Comparison of ENCODE assay signal across 33 mouse cellular contexts in the genomic region with DNA sequence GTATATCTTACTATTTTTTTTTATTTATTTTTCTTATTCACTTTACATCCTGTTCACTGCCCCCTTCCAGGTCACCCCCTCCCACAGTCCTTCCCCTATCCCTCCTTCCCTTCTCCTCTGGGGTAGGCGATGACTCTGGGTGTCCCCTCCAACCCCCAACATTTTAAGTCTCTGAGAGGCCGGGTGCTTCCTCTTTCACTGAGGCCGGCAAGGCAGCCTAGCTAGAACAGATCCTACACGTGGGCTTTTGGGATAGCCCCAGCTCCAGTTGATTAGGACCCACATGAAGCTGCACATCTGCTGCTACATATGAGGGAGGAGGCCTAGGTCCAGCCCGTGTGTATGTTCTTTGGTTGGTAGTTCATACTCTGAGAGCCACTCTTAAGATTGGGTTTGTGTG. TPM values are rescaled to one million over a fixed set of nuclear protein-coding genes. Genes with fewer than 3 reads are reported as not detected.
DNase-seq lines count a peak whose midpoint lies in the region; ATAC-seq lines count a peak whose summit lies in the region.
"Had no signal": no experiment of that assay in that cellular context is flagged by ENCODE, and none has a peak within 500 bp of the region (broad histone marks: within the 10 kb centered on the region; RNA-seq: fewer than 3 reads in every experiment).

No protein-coding gene starts in this region.

- 0 out of 2 replicates have a peak overlapping the region, but pooled peaks have one; percentile 31 for H3K9ac ChIP-seq in neural tube, embryonic 13.5 days
- H3K9ac ChIP-seq in neural tube, embryonic 15.5 days (replicated peaks): no peak overlapping the region
- H3K9ac ChIP-seq: forebrain, embryonic 13.5 days; heart, embryonic 12.5 days; heart, embryonic 15.5 days; hindbrain, embryonic 13.5 days had no signal

- H3K4me2 ChIP-seq in neural tube, embryonic 13.5 days: no peak overlapping the region
- H3K4me2 ChIP-seq in neural tube, embryonic 15.5 days: no peak overlapping the region
- H3K4me2 ChIP-seq: forebrain, embryonic 13.5 days; heart, embryonic 12.5 days; heart, embryonic 15.5 days had no signal

- no peaks in the 10 kb centered on the region for H3K27me3 ChIP-seq in neural tube, embryonic 13.5 days
- H3K27me3 ChIP-seq in neural tube, embryonic 15.5 days (replicated peaks): no peaks in the 10 kb centered on the region
- H3K27me3 ChIP-seq: forebrain, embryonic 13.5 days; heart, embryonic 12.5 days; hindbrain, embryonic 13.5 days; Patski had no signal

- H3K27ac ChIP-seq in neural tube, embryonic 13.5 days (replicated peaks): no peak overlapping the region
- H3K27ac ChIP-seq in neural tube, embryonic 15.5 days (replicated peaks): no peak overlapping the region
- H3K27ac ChIP-seq: forebrain, embryonic 10.5 days; forebrain, embryonic 13.5 days; heart, embryonic 15.5 days; hindbrain, embryonic 10.5 days; hindbrain, embryonic 13.5 days had no signal

- 86% methylated on average over 5 of the region's 5 CpGs for WGBS in neural tube, embryonic 13.5 days
- 88% methylated on average over 5 of the region's 5 CpGs for WGBS in neural tube, embryonic 15.5 days

- peaks cover 3% of the 10 kb centered on the region; the same call in 1 of the 2 replicates for H3K36me3 ChIP-seq in neural tube, embryonic 13.5 days
- H3K36me3 ChIP-seq in neural tube, embryonic 15.5 days: no peaks in the 10 kb centered on the region
- H3K36me3 ChIP-seq: hindbrain, embryonic 13.5 days had no signal

- peak; percentile 94 for DNase-seq in heart, adult 11 months
- DNase-seq in heart, adult 8-10 months (ENCODE audit: low spot score): no peak
- no peak for DNase-seq in left cerebral cortex, postnatal 10 days (ENCODE audit: extremely low spot score in 1 of 2, low spot score in 2 of 2)
- DNase-seq: adrenal gland, postnatal 10 days; adrenal gland, postnatal 36 days; cerebellum, adult 18-20 months; cerebellum, adult 9-10 months; cerebellum, postnatal 14 days; gastrocnemius, postnatal 14 days; heart, postnatal 10 days; heart, postnatal 36 days had no signal

- H3K4me1 ChIP-seq in neural tube, embryonic 13.5 days (replicated peaks): peaks cover 27% of the 10 kb centered on the region
- peaks cover 33% of the 10 kb centered on the region for H3K4me1 ChIP-seq in neural tube, embryonic 15.5 days

- ATAC-seq in neural tube, embryonic 13.5 days (ENCODE audit: low read depth): no peak
- no peak for ATAC-seq in neural tube, embryonic 15.5 days (ENCODE audit: low FRiP score)
- 0 out of 2 replicates have a peak, but pooled peaks have one; percentile 24 for ATAC-seq in granulocyte monocyte progenitor cell, adult 5-6 weeks (replicated peaks; ENCODE audit: poor library complexity, severe bottlenecking)
- ATAC-seq: CD4-positive, CD25-positive, alpha-beta regulatory T cell, adult 4 months; forebrain, embryonic 13.5 days; forebrain, embryonic 16.5 days; hindbrain, embryonic 16.5 days; inflammation-experienced regulatory T-cells, adult 6 months; intestine, embryonic 16.5 days; Patski had no signal

- H3K9me3 ChIP-seq in neural tube, embryonic 13.5 days: no peaks in the 10 kb centered on the region
- H3K9me3 ChIP-seq in neural tube, embryonic 15.5 days (replicated peaks): no peaks in the 10 kb centered on the region
- H3K9me3 ChIP-seq: forebrain, embryonic 10.5 days; forebrain, embryonic 13.5 days; heart, embryonic 12.5 days; heart, embryonic 15.5 days; hindbrain, embryonic 10.5 days; hindbrain, embryonic 13.5 days had no signal

- intact Hi-C loops in left cerebral cortex, postnatal 10 days (cut with DNase I): no loop called here

- no peak overlapping the region for H3K4me3 ChIP-seq in neural tube, embryonic 13.5 days
- no peak overlapping the region for H3K4me3 ChIP-seq in neural tube, embryonic 15.5 days (replicated peaks)
- H3K4me3 ChIP-seq: forebrain, embryonic 10.5 days; forebrain, embryonic 13.5 days; heart, embryonic 12.5 days; heart, embryonic 15.5 days; hindbrain, embryonic 10.5 days; hindbrain, embryonic 13.5 days had no signal

RNA-seq across cellular contexts. Expression of gene Trim26, which starts 2.1 kb away (rescaled TPM):
- total RNA-seq in heart, adult 8-10 months (2022): 10 to 100 TPM; 19.6 to 20.5 (median 19.9) TPM
- 48.0 and 48.2 TPM in 2 replicates for polyA plus RNA-seq in neural tube, embryonic 13.5 days (2015; fragmentation: Nextera tagmentation; extraction: Ambion mirVana)
- 51.2 and 52.0 TPM in 2 replicates for polyA plus RNA-seq in neural tube, embryonic 15.5 days (2015; fragmentation: Nextera tagmentation; extraction: Ambion mirVana)
- 16.1 and 25.1 TPM in 2 replicates for total RNA-seq in granulocyte monocyte progenitor cell, adult 5-6 weeks (2014; fragmentation: Nextera tagmentation)
- total RNA-seq in granulocyte monocyte progenitor cell, adult 5-6 weeks (2017): 8.4 and 11.9 TPM in 2 replicates
- total RNA-seq in left cerebral cortex, postnatal 10 days (2021): 10 to 100 TPM; 30.1 to 30.3 TPM

RNA-seq across cellular contexts. Expression of gene H2-M10.6, which starts 27.0 kb away (rescaled TPM):
- total RNA-seq in heart, adult 8-10 months (2022): not detected
- polyA plus RNA-seq in neural tube, embryonic 13.5 days (2015; fragmentation: Nextera tagmentation; extraction: Ambion mirVana): not detected in 2 replicates
- polyA plus RNA-seq in neural tube, embryonic 15.5 days (2015; fragmentation: Nextera tagmentation; extraction: Ambion mirVana): not detected in 2 replicates
- not detected in 2 replicates for total RNA-seq in granulocyte monocyte progenitor cell, adult 5-6 weeks (2014; fragmentation: Nextera tagmentation)
- not detected in 2 replicates for total RNA-seq in granulocyte monocyte progenitor cell, adult 5-6 weeks (2017)
- not detected for total RNA-seq in left cerebral cortex, postnatal 10 days (2021)
- total RNA-seq: adrenal gland, adult 18-20 months; adrenal gland, postnatal 10 days; adrenal gland, postnatal 36 days; ES-E14; gastrocnemius, adult 18-20 months; gastrocnemius, postnatal 14 days; heart, postnatal 10 days; heart, postnatal 36 days had no signal
- polyA plus RNA-seq: C2C12; CD4-positive, CD25-positive, alpha-beta regulatory T cell, adult 4 months; embryonic facial prominence, embryonic 11.5 days; embryonic facial prominence, embryonic 14.5 days; forebrain, embryonic 10.5 days; forebrain, embryonic 13.5 days; forebrain, embryonic 16.5 days; gonadal fat pad, adult 2 months; heart, embryonic 12.5 days; heart, embryonic 15.5 days; hindbrain, embryonic 10.5 days; hindbrain, embryonic 13.5 days; hindbrain, embryonic 16.5 days; inflammation-experienced regulatory T-cells, adult 6 months; intestine, embryonic 16.5 days; Patski had no signal

RNA-seq across cellular contexts. Expression of gene Trim15, which starts 28.0 kb away (rescaled TPM):
- total RNA-seq in heart, adult 8-10 months (2022): not detected
- 0.43 and 0.61 TPM in 2 replicates for polyA plus RNA-seq in neural tube, embryonic 13.5 days (2015; fragmentation: Nextera tagmentation; extraction: Ambion mirVana)
- 0.73 and 0.82 TPM in 2 replicates for polyA plus RNA-seq in neural tube, embryonic 15.5 days (2015; fragmentation: Nextera tagmentation; extraction: Ambion mirVana)
- not detected in 2 replicates for total RNA-seq in granulocyte monocyte progenitor cell, adult 5-6 weeks (2014; fragmentation: Nextera tagmentation)
- total RNA-seq in granulocyte monocyte progenitor cell, adult 5-6 weeks (2017): not detected in 2 replicates
- not detected for total RNA-seq in left cerebral cortex, postnatal 10 days (2021)
- total RNA-seq: adrenal gland, adult 18-20 months; adrenal gland, postnatal 10 days; ES-E14; gastrocnemius, adult 18-20 months; gastrocnemius, postnatal 14 days; heart, postnatal 10 days; heart, postnatal 36 days had no signal
- polyA plus RNA-seq: gonadal fat pad, adult 2 months had no signal

RNA-seq across cellular contexts. Expression of gene Trim10, which starts 30.4 kb away (rescaled TPM):
- under 1 TPM in 2 of 4 experiments, not detected in 2; 0.16 to 0.83 TPM for total RNA-seq in heart, adult 8-10 months (2022)
- 1.3 and 1.6 TPM in 2 replicates for polyA plus RNA-seq in neural tube, embryonic 13.5 days (2015; fragmentation: Nextera tagmentation; extraction: Ambion mirVana)
- polyA plus RNA-seq in neural tube, embryonic 15.5 days (2015; fragmentation: Nextera tagmentation; extraction: Ambion mirVana): 1.4 and 1.9 TPM in 2 replicates
- total RNA-seq in granulocyte monocyte progenitor cell, adult 5-6 weeks (2014; fragmentation: Nextera tagmentation): not detected in 2 replicates
- 0.39 TPM in 1 of 2 replicates, not detected in the other for total RNA-seq in granulocyte monocyte progenitor cell, adult 5-6 weeks (2017)
- under 1 TPM in 1 of 2 experiments, not detected in 1; 0.19 TPM for total RNA-seq in left cerebral cortex, postnatal 10 days (2021)
- total RNA-seq: ES-E14; gastrocnemius, adult 18-20 months; gastrocnemius, postnatal 14 days had no signal
- polyA plus RNA-seq: C2C12; inflammation-experienced regulatory T-cells, adult 6 months had no signal

RNA-seq across cellular contexts. Expression of gene Trim40, which starts 50.9 kb away (rescaled TPM):
- under 1 TPM in 1 of 4 experiments, not detected in 3; 0.23 TPM for total RNA-seq in heart, adult 8-10 months (2022)
- not detected in 2 replicates for polyA plus RNA-seq in neural tube, embryonic 13.5 days (2015; fragmentation: Nextera tagmentation; extraction: Ambion mirVana)
- polyA plus RNA-seq in neural tube, embryonic 15.5 days (2015; fragmentation: Nextera tagmentation; extraction: Ambion mirVana): not detected in 2 replicates
- total RNA-seq in granulocyte monocyte progenitor cell, adult 5-6 weeks (2014; fragmentation: Nextera tagmentation): not detected in 2 replicates
- not detected in 2 replicates for total RNA-seq in granulocyte monocyte progenitor cell, adult 5-6 weeks (2017)
- not detected for total RNA-seq in left cerebral cortex, postnatal 10 days (2021)
- total RNA-seq: adrenal gland, postnatal 10 days; gastrocnemius, adult 18-20 months; gastrocnemius, postnatal 14 days; heart, postnatal 10 days; heart, postnatal 36 days had no signal
- polyA plus RNA-seq: C2C12; CD4-positive, CD25-positive, alpha-beta regulatory T cell, adult 4 months; embryonic facial prominence, embryonic 11.5 days; embryonic facial prominence, embryonic 14.5 days; forebrain, embryonic 10.5 days; forebrain, embryonic 13.5 days; forebrain, embryonic 16.5 days; gonadal fat pad, adult 2 months; heart, embryonic 12.5 days; heart, embryonic 15.5 days; hindbrain, embryonic 10.5 days; hindbrain, embryonic 13.5 days; inflammation-experienced regulatory T-cells, adult 6 months; Patski had no signal
